Mouse (Mus musculus): ENCODE measurements at regions not wholly inside any gene's neighbourhood (a gene's known extent, or its start where the extent isn't known, plus 50 kb on each side); places are given as distances from the start of the nearest gene placed in this dataset.

DNA sequence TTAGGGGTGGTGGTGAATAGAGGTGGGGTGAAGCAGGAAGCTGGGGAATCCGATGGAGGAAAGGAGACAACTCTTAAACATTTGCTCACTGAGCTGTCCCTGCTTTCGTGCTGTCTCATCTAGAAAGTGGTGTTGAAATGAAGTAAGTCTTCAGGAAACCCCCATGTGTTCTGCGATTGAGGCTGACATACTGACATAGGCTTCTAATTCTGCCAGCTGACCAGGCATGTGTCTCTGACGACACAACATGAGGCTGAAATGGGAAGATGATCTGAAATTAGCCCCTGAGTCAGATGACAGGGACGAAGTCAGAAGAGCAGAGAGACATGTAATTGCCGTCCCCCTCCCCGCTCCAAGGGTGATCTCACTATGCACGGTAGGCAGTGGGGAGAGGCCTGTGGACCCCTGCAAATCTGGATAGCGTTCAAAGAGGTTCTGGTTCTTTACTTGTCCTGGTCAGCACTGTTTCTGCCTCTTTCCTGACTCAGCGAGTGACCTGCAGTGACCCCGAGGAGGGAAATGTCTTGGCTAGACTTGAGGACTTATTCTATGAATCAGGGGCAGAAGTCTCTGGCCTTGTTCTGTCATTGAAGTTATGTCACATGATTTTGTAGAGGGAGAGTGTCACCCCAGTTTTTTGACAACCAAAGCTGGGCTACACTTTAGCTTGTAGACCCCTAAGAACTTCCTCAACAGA is 117.0 kb upstream of the Id2 start:
- TF ChIP-seq CTCF (IDR thresholded peaks at IDR 0.05; ENCODE audit: borderline replicate concordance, insufficient read depth, low read depth, low read length) (no peak), POLR2A (IDR thresholded peaks at IDR 0.05; ENCODE audit: borderline replicate concordance, insufficient read depth, low read length) (no peak)
